Mouse (Mus musculus): ENCODE results near the gene Lsm11. TPM values are rescaled to one million over a fixed set of nuclear protein-coding genes. Genes with fewer than 3 reads are reported as not detected.

Gene Lsm11
- polyA plus RNA-seq, 1 experiment from 2014 or later = 13.6 TPM

GRCm38 (mm10) chr11:45918018-45918417, 26.7 kb downstream of the Lsm11 start:
- Histone ChIP-seq H3K36me3 (ENCODE audit: control insufficient read depth, insufficient read depth) (no peaks in the 10 kb centered on the region), H3K27ac (ENCODE audit: low read length) (no peak overlapping the region), H3K4me1 (replicated peaks; ENCODE audit: control insufficient read depth, insufficient read depth, low read length) (no peaks in the 10 kb centered on the region), H3K9me3 (ENCODE audit: control insufficient read depth, low read length) (no peaks in the 10 kb centered on the region), H3K27me3 (replicated peaks; ENCODE audit: control insufficient read depth, insufficient read depth, low read length) (no peaks in the 10 kb centered on the region), H3K4me3 (replicated peaks; ENCODE audit: low read length) (no peak overlapping the region), H3K4me2 (ENCODE audit: low read length) (no peak overlapping the region), H3K9ac (replicated peaks; ENCODE audit: low read depth, low read length) (no peak overlapping the region)
- no peak for ATAC-seq
- WGBS = 91% methylated on average over 6 of the region's 6 CpGs

- Histone ChIP-seq H3K36me3 (ENCODE audit: control insufficient read depth, insufficient read depth) (no peaks in the 10 kb centered on the region), H3K9ac (replicated peaks; ENCODE audit: low read depth, low read length) (no peak overlapping the region), H3K4me3 (replicated peaks; ENCODE audit: low read length) (no peak overlapping the region), H3K4me1 (replicated peaks; ENCODE audit: control insufficient read depth, insufficient read depth, low read length) (peaks cover 1% of the 10 kb centered on the region; the same call in 1 of the 2 replicates), H3K9me3 (ENCODE audit: control insufficient read depth, low read length) (no peaks in the 10 kb centered on the region), H3K4me2 (ENCODE audit: low read length) (no peak overlapping the region), H3K27me3 (replicated peaks; ENCODE audit: control insufficient read depth, insufficient read depth, low read length) (no peaks in the 10 kb centered on the region), H3K27ac (ENCODE audit: low read length) (no peak overlapping the region)
- WGBS = 93% methylated on average over 10 of the region's 10 CpGs
- no peak for ATAC-seq
Observed at GRCm38 (mm10) chr11:45916196-45916595, 28.5 kb downstream of the Lsm11 start.

- H3K9ac ChIP-seq (replicated peaks; ENCODE audit: low read depth, low read length) = no peak overlapping the region
- H3K4me2 ChIP-seq (ENCODE audit: low read length) = no peak overlapping the region
- no peaks in the 10 kb centered on the region for H3K27me3 ChIP-seq (replicated peaks; ENCODE audit: control insufficient read depth, insufficient read depth, low read length)
- H3K36me3 ChIP-seq (ENCODE audit: control insufficient read depth, insufficient read depth) = peaks cover 12% of the 10 kb centered on the region
- no peak overlapping the region for H3K27ac ChIP-seq (ENCODE audit: low read length)
- no peaks in the 10 kb centered on the region for H3K9me3 ChIP-seq (ENCODE audit: control insufficient read depth, low read length)
- 16% methylated on average over 5 of the region's 5 CpGs for WGBS
- peak; percentile 58; the same call in 1 of the 2 replicates for ATAC-seq
- H3K4me1 ChIP-seq (replicated peaks; ENCODE audit: control insufficient read depth, insufficient read depth, low read length) = peaks cover 7% of the 10 kb centered on the region; the same call in 1 of the 2 replicates
- H3K4me3 ChIP-seq (replicated peaks; ENCODE audit: low read length) = no peak overlapping the region
Observed at GRCm38 (mm10) chr11:45910701-45911100, 34.0 kb downstream of the Lsm11 start.

- H3K27ac ChIP-seq (ENCODE audit: low read length) = no peak overlapping the region
- H3K36me3 ChIP-seq (ENCODE audit: control insufficient read depth, insufficient read depth) = peaks cover 12% of the 10 kb centered on the region
- H3K27me3 ChIP-seq (replicated peaks; ENCODE audit: control insufficient read depth, insufficient read depth, low read length) = no peaks in the 10 kb centered on the region
- H3K4me1 ChIP-seq (replicated peaks; ENCODE audit: control insufficient read depth, insufficient read depth, low read length) = peaks cover 7% of the 10 kb centered on the region; the same call in 1 of the 2 replicates
- no peak for ATAC-seq
- no peak overlapping the region for H3K9ac ChIP-seq (replicated peaks; ENCODE audit: low read depth, low read length)
- no peaks in the 10 kb centered on the region for H3K9me3 ChIP-seq (ENCODE audit: control insufficient read depth, low read length)
- no peak overlapping the region for H3K4me2 ChIP-seq (ENCODE audit: low read length)
- WGBS = 97% methylated on average over 7 of the region's 7 CpGs
- no peak overlapping the region for H3K4me3 ChIP-seq (replicated peaks; ENCODE audit: low read length)
Observed at GRCm38 (mm10) chr11:45908894-45909293, 35.8 kb downstream of the Lsm11 start.

GRCm38 (mm10) chr11:45908070-45908469, 36.7 kb downstream of the Lsm11 start:
- Histone ChIP-seq H3K27ac (ENCODE audit: low read length) (no peak overlapping the region), H3K4me1 (replicated peaks; ENCODE audit: control insufficient read depth, insufficient read depth, low read length) (peaks cover 7% of the 10 kb centered on the region; the same call in 1 of the 2 replicates), H3K9ac (replicated peaks; ENCODE audit: low read depth, low read length) (no peak overlapping the region), H3K27me3 (replicated peaks; ENCODE audit: control insufficient read depth, insufficient read depth, low read length) (no peaks in the 10 kb centered on the region), H3K9me3 (ENCODE audit: control insufficient read depth, low read length) (no peaks in the 10 kb centered on the region), H3K36me3 (ENCODE audit: control insufficient read depth, insufficient read depth) (peaks cover 19% of the 10 kb centered on the region), H3K4me3 (replicated peaks; ENCODE audit: low read length) (no peak overlapping the region), H3K4me2 (ENCODE audit: low read length) (no peak overlapping the region)
- no peak for ATAC-seq
- WGBS = 93% methylated on average over 7 of the region's 7 CpGs

- no peak overlapping the region for H3K9ac ChIP-seq (replicated peaks; ENCODE audit: low read depth, low read length)
- no peak overlapping the region for H3K4me3 ChIP-seq (replicated peaks; ENCODE audit: low read length)
- H3K27me3 ChIP-seq (replicated peaks; ENCODE audit: control insufficient read depth, insufficient read depth, low read length) = no peaks in the 10 kb centered on the region
- no peak overlapping the region for H3K27ac ChIP-seq (ENCODE audit: low read length)
- H3K4me1 ChIP-seq (replicated peaks; ENCODE audit: control insufficient read depth, insufficient read depth, low read length) = peaks cover 7% of the 10 kb centered on the region; the same call in 1 of the 2 replicates
- WGBS = 81% methylated on average over 5 of the region's 5 CpGs
- H3K36me3 ChIP-seq (ENCODE audit: control insufficient read depth, insufficient read depth) = peaks cover 19% of the 10 kb centered on the region
- no peaks in the 10 kb centered on the region for H3K9me3 ChIP-seq (ENCODE audit: control insufficient read depth, low read length)
- ATAC-seq = no peak
- no peak overlapping the region for H3K4me2 ChIP-seq (ENCODE audit: low read length)
Observed at GRCm38 (mm10) chr11:45907301-45907700, 37.4 kb downstream of the Lsm11 start.

DNA sequence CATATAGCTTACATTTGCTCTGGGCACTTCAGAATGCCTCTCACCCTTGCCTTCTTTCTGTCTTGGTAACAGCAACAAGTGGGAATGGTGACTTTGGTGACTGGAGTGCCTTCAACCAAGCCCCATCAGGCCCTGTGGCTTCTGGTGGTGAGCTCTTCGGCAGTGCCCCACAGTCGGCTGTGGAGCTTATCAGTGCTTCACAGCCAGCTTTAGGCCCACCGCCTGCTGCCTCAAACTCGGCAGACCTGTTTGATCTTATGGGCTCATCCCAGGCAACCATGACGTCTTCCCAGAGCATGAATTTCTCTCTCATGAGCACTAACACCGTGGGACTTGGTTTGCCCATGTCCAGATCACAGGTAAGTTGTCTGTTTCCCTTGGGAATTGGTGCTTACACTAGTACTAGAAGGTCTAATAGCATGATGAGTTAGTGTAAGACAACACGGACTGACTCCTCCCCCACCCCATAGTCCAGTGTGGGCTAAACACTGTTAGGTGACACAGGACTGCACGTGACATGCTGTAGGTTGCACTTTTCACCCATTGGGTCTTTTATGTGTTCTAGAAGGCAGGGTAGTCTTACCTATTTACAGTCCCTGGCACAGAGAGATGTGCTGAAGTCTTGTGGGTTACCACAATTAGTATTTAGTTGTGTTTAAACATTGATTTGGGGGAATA, 38.5 kb downstream of the Lsm11 start:
- Histone ChIP-seq H3K4me1 (replicated peaks; ENCODE audit: control insufficient read depth, insufficient read depth, low read length) (peaks cover 7% of the 10 kb centered on the region; the same call in 1 of the 2 replicates), H3K27me3 (replicated peaks; ENCODE audit: control insufficient read depth, insufficient read depth, low read length) (no peaks in the 10 kb centered on the region), H3K9me3 (ENCODE audit: control insufficient read depth, low read length) (no peaks in the 10 kb centered on the region), H3K36me3 (ENCODE audit: control insufficient read depth, insufficient read depth) (peaks cover 22% of the 10 kb centered on the region), H3K27ac (ENCODE audit: low read length) (no peak overlapping the region), H3K9ac (replicated peaks; ENCODE audit: low read depth, low read length) (no peak overlapping the region), H3K4me3 (replicated peaks; ENCODE audit: low read length) (no peak overlapping the region), H3K4me2 (ENCODE audit: low read length) (no peak overlapping the region)
- WGBS = 92% methylated on average over 8 of the region's 8 CpGs
- ATAC-seq = no peak

DNA sequence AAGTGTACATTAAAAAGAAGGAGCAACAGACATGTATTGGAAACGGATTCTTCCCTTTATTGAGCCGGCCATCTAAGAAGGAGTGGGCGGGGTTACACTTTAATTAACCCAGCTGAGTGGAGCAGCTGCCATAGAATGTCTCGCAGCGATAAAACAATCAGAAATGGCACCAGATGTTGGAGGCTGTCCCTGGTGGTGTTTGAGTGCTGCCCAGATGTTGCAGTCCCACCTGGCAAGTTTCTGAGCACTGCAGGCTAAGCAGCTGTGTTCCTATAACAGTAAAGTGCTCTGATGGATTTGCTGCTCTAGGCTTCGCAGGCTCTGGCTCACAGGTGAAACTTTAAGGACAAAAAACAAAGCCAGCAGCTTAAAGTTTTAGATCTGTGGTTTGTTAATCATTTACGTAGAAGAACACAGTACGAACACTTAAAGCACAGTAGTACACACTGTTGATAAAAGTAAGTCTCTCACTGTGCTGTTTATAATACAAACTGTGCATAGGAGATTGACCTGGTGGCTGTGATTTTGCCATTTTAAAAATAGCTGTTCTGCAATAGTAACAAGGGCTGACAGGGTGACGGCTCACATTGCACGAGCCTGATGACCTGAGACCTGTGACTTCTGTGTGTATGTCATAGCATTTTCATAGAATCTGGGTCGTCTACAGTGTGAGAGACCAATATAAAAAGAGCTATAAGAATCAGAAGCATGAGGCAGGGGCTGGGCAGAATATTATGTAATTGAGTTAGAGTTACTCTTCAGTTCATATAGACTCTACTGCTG, 44.3 kb downstream of the Lsm11 start:
- ATAC-seq = no peak

GRCm38 (mm10) chr11:45897392-45897791, 47.3 kb downstream of the Lsm11 start:
- Histone ChIP-seq H3K36me3 (ENCODE audit: control insufficient read depth, insufficient read depth) (peaks cover 20% of the 10 kb centered on the region), H3K4me2 (ENCODE audit: low read length) (no peak overlapping the region), H3K4me1 (replicated peaks; ENCODE audit: control insufficient read depth, insufficient read depth, low read length) (no peaks in the 10 kb centered on the region), H3K4me3 (replicated peaks; ENCODE audit: low read length) (no peak overlapping the region), H3K27ac (ENCODE audit: low read length) (no peak overlapping the region), H3K27me3 (replicated peaks; ENCODE audit: control insufficient read depth, insufficient read depth, low read length) (no peaks in the 10 kb centered on the region), H3K9me3 (ENCODE audit: control insufficient read depth, low read length) (no peaks in the 10 kb centered on the region), H3K9ac (replicated peaks; ENCODE audit: low read depth, low read length) (no peak overlapping the region)
- no peak for ATAC-seq
- WGBS = 93% methylated on average over 2 of the region's 2 CpGs

More for the DNA sequence above, 44.3 kb downstream of the Lsm11 start:
- Histone ChIP-seq H3K4me1 (replicated peaks; ENCODE audit: control insufficient read depth, insufficient read depth, low read length) (no peaks in the 10 kb centered on the region), H3K4me2 (ENCODE audit: low read length) (no peak overlapping the region), H3K27me3 (replicated peaks; ENCODE audit: control insufficient read depth, insufficient read depth, low read length) (no peaks in the 10 kb centered on the region), H3K27ac (ENCODE audit: low read length) (no peak overlapping the region), H3K4me3 (replicated peaks; ENCODE audit: low read length) (no peak overlapping the region), H3K9ac (replicated peaks; ENCODE audit: low read depth, low read length) (no peak overlapping the region), H3K36me3 (ENCODE audit: control insufficient read depth, insufficient read depth) (peaks cover 13% of the 10 kb centered on the region), H3K9me3 (ENCODE audit: control insufficient read depth, low read length) (no peaks in the 10 kb centered on the region)
- 66% methylated on average over 11 of the region's 11 CpGs for WGBS
